Mouse (Mus musculus) mouse embryonic stem cell (cell line): ENCODE data around the gene Stt3b.

Experiments
- in situ Hi-C, 2 experiments: fragments of 300-500 bp; cut with MboI; formaldehyde crosslinking; loops; 1 replicate in 1 of 2; 3 replicates in 1 of 2; pipeline ENCODE4 v1.14.3; 2019 to 2020; ENCODE audit warnings: low sequenced_read_pairs in 2 of 2, low pct_unique_long_range_greater_than_20kb in 1 of 2, mixed read lengths in 1 of 2; ENCODE audit not compliant: unreplicated experiment in 1 of 2

The Stt3b gene

DNA sequence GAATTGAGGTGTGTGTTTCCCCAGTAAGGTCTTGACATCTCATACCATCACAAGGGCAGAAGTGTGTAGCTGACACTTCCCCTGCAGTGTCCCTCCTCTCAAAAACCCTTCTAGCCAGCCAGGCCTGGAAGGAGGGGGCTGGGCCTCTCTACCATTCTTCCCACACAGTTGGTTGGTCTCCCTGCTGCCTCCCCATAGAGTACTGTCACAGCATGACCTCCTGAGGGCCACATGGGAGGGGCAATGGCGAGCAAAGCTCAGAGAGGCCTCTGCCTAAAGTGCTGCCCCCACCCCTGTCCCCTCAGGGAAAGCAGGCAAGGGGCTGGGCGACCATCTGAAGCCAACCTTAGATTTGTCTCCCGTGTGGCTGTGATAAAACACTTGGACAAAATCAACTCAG, 80.1 kb downstream of the Stt3b start:
- in situ Hi-C loops = no loop called here

GRCm38 (mm10) chr9:115229676-115230075, 80.5 kb downstream of the Stt3b start:
- in situ Hi-C loops = no loop called here

DNA sequence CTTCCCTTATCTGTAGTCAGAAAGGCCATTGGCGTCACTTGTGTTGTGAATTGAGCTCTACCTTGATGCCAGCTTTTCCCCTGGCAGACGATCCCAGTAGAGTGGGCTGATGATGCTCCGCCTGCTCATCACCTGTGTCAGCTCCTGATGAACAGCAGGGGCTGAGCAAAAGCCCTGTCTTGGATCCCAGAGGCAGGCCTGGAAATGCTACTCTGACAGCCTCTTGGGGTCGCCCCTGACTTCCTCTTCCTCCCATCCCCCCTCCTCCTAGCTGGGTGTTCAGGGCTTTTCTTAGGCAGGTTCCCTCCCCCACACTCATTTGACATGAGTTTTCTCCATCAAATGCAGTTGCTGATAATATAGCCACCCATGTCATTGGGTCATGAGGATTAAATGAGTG, 81.1 kb downstream of the Stt3b start:
- in situ Hi-C loops = no loop called here

DNA sequence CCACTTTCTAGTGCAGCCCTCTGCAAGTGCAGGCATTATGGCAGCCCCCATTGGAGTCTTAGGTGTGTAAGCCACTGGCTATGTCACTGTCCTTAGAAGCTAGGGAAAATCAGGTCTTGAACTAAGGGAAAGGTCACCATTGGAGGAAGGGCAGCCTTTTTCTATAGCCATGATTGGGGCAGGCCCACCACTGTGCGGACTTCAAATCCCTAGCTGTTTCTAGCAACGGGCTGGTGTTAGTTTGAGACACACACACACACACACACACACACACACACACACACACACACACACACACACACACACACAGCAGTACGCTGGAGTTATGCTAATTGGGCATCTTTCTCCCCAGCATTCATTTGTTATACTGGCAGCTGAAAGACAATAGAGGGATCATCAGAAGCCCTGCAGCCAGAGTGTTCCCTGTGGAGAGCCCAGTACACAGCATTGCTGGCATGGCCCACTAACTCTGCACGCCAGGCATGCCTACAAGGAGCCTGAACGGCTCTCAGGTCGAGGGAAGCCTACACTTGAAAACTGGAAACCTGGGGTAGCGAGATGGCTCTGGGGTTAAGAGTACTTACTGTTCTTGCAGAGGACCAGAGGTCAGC, 85.4 kb downstream of the Stt3b start:
- in situ Hi-C loops = no loop called here

DNA sequence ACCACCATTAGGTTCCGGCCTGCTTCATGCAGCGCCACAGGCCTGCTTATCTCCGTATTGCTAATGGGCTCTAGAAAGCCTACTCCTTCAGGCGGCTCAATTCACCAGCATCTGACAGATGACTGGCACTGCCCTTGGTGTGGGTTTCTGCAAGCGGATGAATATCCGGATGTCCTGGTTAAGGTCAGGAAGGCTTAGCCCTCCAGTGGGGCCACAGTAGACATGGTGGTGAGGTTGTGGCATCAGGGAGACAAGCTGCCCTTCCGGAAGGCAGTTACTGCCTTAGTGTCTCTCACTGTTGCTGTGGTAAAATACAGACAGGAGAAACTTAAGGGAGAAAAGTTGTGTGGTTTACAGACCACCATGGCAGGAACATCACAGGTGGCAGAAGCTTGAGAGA, 89.0 kb downstream of the Stt3b start:
- in situ Hi-C loops = no loop called here

GRCm38 (mm10) chr9:115220466-115220865, 89.8 kb downstream of the Stt3b start:
- in situ Hi-C loops = no loop called here

DNA sequence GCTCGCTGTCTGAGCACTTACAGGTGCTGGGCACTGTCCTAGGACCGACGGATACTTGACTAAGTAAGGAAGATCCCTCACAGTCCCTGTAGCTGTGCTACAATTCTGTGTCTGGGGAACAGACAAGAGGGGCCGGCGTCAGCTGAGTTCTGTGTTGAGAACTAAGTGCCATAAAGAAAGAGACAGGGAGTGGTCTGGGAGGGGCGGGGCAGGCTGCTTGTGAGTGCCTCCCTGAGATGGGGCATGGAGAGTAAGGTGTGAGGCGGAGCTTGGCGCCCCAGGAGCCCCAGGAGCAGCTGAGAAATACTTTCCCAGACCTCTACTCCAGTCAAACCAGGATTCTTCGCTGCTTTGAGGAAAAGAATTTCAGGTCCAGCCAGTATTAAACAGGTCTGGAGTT, 92.2 kb downstream of the Stt3b start:
- in situ Hi-C loops = no loop called here

DNA sequence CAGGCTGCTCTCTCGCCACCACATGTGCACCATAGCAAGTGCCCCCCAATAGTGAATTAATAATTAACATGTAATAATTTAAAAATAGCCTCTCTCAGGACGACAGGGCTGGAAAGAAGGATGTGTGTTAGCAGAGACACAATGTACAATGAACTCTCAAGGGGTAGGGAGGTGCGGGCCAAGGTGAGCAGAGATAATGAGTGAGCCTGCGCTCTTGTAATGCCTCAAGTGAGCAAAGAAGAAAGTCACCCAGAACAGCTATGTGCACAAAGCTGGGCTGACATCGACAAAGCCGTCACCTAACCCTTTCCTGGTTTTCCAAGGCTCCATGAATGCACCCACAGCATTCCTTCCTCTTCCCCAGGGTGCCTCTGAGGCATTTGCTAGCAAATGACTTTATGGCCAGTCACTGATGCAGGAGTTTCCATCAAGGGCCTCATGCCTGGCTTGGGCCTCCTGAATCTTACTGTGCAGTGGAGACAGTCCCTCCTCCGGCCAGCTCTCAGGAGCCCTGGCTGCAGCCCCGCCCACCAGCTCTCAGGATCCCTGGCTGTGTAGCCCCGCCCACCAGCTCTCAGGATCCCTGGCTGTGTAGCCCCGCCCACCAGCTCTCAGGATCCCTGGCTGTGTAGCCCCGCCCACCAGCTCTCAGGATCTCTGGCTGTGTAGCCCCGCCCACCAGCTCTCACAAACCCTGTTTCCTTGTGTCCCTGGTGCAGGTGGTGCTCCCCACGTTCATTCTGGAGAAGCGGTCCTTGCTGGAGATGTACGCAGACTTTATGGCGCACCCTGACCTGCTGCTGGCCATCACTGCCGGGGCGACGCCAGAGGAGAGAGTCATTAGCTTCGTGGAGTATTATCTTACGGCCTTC, 94.2 kb downstream of the Stt3b start:
- in situ Hi-C loops = no loop called here

GRCm38 (mm10) chr9:115214572-115215571, 95.3 kb downstream of the Stt3b start:
- in situ Hi-C loops = no loop called here

GRCm38 (mm10) chr9:115213755-115214264, 96.4 kb downstream of the Stt3b start:
- in situ Hi-C loops = no loop called here

DNA sequence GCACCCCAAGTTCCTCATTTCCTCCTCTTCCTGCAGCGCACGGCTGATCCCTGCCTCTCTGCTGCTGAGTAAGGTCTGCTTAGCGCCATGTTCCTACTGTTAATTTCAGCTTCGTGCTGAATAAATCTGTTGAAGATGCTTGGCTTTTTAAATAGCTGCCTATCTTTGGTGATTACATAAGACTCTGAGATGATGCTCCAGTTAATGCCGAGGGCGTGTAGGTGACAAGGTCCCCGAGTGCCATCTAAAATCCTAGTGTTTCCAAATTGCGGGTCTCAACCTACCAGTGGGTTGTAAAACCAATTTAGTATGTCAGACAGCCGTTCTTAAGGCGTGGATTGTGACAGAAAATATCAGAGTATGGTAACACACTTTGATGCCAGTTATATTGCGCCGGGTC, 99.7 kb downstream of the Stt3b start:
- in situ Hi-C loops = no loop called here

- in situ Hi-C loops = no loop called here
These were observed 100.5 kb downstream of the Stt3b start for GRCm38 (mm10) chr9:115209737-115210136.

- in situ Hi-C loops = no loop called here
These were observed 104.0 kb downstream of the Stt3b start for GRCm38 (mm10) chr9:115206219-115206618.

GRCm38 (mm10) chr9:115205491-115205890, 104.7 kb downstream of the Stt3b start:
- in situ Hi-C loops = no loop called here

DNA sequence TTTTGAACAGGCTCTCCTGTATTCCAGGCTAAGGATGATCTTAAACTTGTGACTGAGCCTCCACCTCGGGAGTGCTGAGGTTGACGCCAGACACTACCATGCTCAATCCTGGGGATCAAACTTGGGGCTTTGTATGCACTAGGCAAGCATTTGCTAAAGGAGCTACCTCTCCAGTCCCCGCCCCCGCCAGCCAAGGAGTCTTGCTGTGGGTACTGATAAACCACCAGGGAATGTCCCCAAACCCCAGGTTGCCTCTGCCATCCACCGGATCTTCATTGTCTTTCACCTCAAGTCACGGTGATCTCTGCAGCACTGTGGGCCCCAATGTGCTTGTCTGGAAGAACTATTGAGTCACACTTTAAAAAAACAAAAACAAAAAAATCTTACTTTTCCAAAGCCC, 107.1 kb downstream of the Stt3b start:
- in situ Hi-C loops = no loop called here

- in situ Hi-C loops = no loop called here
These were observed 109.0 kb downstream of the Stt3b start for GRCm38 (mm10) chr9:115201264-115201663.

DNA sequence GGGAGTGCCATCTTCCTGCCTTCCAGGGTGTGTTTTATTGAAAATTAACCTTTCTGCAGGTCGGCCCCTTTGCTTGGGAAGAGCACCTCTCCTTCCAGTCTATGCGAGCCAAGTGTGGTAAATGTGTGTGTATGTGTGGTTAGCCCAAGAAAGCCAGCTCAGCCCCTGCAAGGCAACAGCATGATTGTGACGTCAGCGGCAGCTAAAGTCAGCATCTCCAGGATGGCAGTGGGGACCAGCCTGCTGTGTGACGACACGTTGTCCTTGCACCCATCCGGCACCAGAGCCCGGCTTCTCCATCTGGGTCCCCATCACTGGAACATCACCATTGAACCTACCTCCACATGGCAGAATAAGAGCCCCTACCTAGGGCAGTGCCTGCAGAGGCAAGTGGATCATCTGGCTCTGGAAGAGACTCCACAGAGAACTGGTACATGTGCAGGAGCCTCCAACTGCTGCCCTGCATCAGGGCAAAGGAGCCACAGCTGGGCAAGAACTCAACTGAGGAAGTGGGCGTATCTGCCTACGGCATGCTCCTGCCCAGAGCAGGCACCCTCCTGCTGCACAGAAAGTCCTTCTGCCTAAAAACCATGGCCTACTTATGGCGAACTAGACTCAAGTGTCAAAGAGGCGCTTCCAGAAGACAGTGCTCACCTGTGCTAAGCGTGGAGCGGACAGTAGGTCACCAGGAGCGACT, 109.9 kb downstream of the Stt3b start:
- in situ Hi-C loops = no loop called here

DNA sequence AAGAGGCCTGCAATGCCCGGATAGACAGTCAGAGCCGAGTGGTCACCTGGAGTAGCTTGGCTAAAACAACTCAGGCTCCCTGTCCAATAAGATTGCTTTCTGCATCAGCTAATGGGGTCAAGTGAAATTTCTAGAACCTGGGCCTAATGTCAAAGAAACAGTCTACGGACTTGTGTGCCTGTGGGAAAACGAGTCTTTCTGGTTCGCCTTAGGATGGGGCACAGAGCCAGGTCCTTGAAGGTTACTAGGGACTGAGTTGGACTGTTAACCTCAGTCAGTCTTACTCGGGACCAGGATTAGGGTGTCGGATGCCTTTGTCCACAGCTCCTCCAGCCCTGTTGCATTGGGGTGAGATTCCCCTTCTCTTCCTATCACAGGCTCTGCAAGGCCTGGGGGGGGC, 113.1 kb downstream of the Stt3b start:
- in situ Hi-C loops = no loop called here
